Mouse (Mus musculus): ENCODE data around the gene Ubl4b. TPM values are rescaled to one million over a fixed set of nuclear protein-coding genes. Genes with fewer than 3 reads are reported as not detected.

Ubl4b gene
- total RNA-seq, 2 experiments from 2014 or later = 0.58 TPM; not detected in 1

- intact Hi-C loops (cut with DNase I) = no loop called here
- DNase-seq = no peak
Measured at GRCm38 (mm10) chr3:107524547-107524946, 30.3 kb downstream of the Ubl4b start.

DNA sequence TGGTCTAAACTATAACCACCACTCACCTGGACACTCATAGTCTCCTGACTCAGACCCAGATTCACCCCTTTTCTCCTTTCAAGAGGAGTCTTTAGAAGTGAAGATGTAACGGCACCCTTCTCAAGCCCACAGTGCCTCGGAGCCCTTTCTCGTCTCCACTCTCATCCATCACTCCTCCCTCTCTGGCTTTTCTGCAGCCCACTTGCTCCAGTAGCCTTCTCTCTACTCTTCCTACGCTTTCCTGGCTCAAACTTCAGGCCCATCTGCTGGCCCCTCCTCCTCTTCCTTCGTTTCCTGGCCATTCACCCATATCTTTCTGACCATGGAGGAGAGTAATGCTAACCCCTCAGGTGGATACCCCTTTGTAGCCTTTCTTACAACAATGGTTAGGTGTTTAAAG, 33.9 kb downstream of the Ubl4b start:
- intact Hi-C loops (cut with DNase I) = no loop called here
- DNase-seq = no peak

- intact Hi-C loops (cut with DNase I) = no loop called here
- peak; percentile 52 for DNase-seq
Measured at GRCm38 (mm10) chr3:107517631-107518108, 37.2 kb downstream of the Ubl4b start, which contains the start of gene Slc6a17. Gene Slc6a17 (minus strand): TSS chr3:107518018.

GRCm38 (mm10) chr3:107516776-107517630, 37.9 kb downstream of the Ubl4b start:
- peak; percentile 54 for DNase-seq
- intact Hi-C loops (cut with DNase I) = no loop called here

- no peak for DNase-seq
- intact Hi-C loops (cut with DNase I) = no loop called here
Measured at GRCm38 (mm10) chr3:107515989-107516388, 38.9 kb downstream of the Ubl4b start.

- intact Hi-C loops (cut with DNase I) = no loop called here
- no peak for DNase-seq
Measured at GRCm38 (mm10) chr3:107511416-107511815, 43.5 kb downstream of the Ubl4b start.

- intact Hi-C loops (cut with DNase I) = no loop called here
- DNase-seq = peak; percentile 39
Measured at GRCm38 (mm10) chr3:107508696-107509095, 46.2 kb downstream of the Ubl4b start.

DNA sequence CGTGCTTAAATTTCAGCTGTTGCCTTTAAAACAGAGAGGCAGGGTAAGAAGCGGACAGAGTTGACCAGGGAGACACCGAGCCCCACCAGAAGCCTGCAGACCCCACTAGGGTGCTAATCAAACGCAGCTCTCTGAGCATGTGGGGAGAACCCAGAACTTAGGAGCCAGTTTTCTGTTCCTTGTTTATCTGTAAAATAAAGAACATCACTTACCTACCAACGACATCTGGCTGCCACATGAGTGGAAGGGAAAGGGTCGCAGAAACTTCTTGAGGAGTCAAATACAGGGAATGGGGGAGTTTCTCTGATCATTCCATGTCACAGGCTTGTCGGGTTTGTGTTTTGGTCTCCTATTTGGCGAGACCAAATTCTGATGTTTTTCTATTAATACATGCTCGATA, 46.9 kb downstream of the Ubl4b start:
- intact Hi-C loops (cut with DNase I) = no loop called here
- DNase-seq = no peak

GRCm38 (mm10) chr3:107506531-107506930, 48.3 kb downstream of the Ubl4b start:
- DNase-seq = no peak
- intact Hi-C loops (cut with DNase I) = no loop called here

GRCm38 (mm10) chr3:107505464-107506367, 49.2 kb downstream of the Ubl4b start:
- intact Hi-C loops (cut with DNase I) = no loop called here
- DNase-seq = no peak

- DNase-seq = no peak
- intact Hi-C loops (cut with DNase I) = no loop called here
Measured at GRCm38 (mm10) chr3:107504542-107504941, 50.3 kb downstream of the Ubl4b start.

DNA sequence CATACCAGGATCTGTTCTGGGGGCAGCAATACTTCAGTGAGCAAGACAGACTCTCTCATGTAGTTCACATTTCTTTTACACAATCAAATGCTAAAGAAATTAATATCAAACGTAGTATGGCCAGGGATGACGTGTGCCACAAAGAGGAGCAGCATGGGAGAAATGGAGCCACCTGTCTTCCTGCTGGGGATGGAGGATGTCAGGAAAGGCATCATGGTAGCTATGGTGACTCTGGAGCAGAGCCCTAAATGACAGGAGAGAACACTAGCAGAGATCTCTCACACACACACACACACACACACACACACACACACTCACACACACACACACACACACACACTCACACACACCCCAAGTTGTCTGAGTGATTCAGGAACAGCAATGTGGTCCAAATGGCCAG, 51.2 kb downstream of the Ubl4b start:
- no peak for DNase-seq
- intact Hi-C loops (cut with DNase I) = no loop called here

Other genes starting within 250 kb of the Ubl4b start
- gene Rbm15, start 221.4 kb downstream of the Ubl4b start, total RNA-seq (2021) = 10 to 100 TPM; 24.3 to 24.6 TPM
- 10 to 100 TPM; 21.2 to 25.8 TPM for gene Kcnc4, start 95.5 kb downstream of the Ubl4b start, total RNA-seq (2021)
- 100 to 1,000 TPM; 152 to 153 TPM for gene Slc6a17, start 37.1 kb downstream of the Ubl4b start, total RNA-seq (2021)
- 1 to 10 TPM; 1.7 to 1.9 TPM for gene Alx3, start 40.0 kb upstream of the Ubl4b start, total RNA-seq (2021)
- gene Gm10961, start 76.2 kb upstream of the Ubl4b start, total RNA-seq (2021) = not detected
- gene Strip1, start 76.6 kb upstream of the Ubl4b start, total RNA-seq (2021) = 100 to 1,000 TPM; 114 to 120 TPM
- 100 to 1,000 TPM; 185 to 200 TPM for gene Ahcyl1, start 141.5 kb upstream of the Ubl4b start, total RNA-seq (2021)
- gene Csf1, start 205.4 kb upstream of the Ubl4b start, total RNA-seq (2021) = 10 to 100 TPM; 10.6 to 11.6 TPM